Mouse (Mus musculus): ENCODE measurements around the gene Ypel2. TPM values are rescaled to one million over a fixed set of nuclear protein-coding genes. Genes with fewer than 3 reads are reported as not detected.

Ypel2 gene
- polyA plus RNA-seq, 1 experiment from 2014 or later: 2.4 TPM

- Histone ChIP-seq H3K4me1 (ENCODE audit: control insufficient read depth, low read depth, low read length) (no peaks in the 10 kb centered on the region), H3K36me3 (ENCODE audit: control insufficient read depth, insufficient read depth) (no peaks in the 10 kb centered on the region), H3K27me3 (ENCODE audit: control insufficient read depth, insufficient read depth, low read depth, low read length) (no peaks in the 10 kb centered on the region), H3K4me2 (ENCODE audit: low read depth, low read length) (no peak overlapping the region), H3K4me3 (ENCODE audit: low read depth, low read length) (no peak overlapping the region), H3K9me3 (replicated peaks; ENCODE audit: control insufficient read depth, low read length) (no peaks in the 10 kb centered on the region), H3K27ac (ENCODE audit: low read length) (no peak overlapping the region), H3K9ac (ENCODE audit: low read depth, low read length) (no peak overlapping the region)
- WGBS (ENCODE audit: insufficient replicate concordance): 60% methylated on average over 10 of the region's 10 CpGs
- no peak for ATAC-seq (ENCODE audit: low read depth)
Observed at GRCm38 (mm10) chr11:87002078-87002829, 8.7 kb upstream of the Ypel2 start.

GRCm38 (mm10) chr11:87001217-87001616 is 7.7 kb upstream of the Ypel2 start:
- no peak for ATAC-seq (ENCODE audit: low read depth)
- no peaks in the 10 kb centered on the region for H3K36me3 ChIP-seq (ENCODE audit: control insufficient read depth, insufficient read depth)
- 24% methylated on average over 8 of the region's 8 CpGs for WGBS (ENCODE audit: insufficient replicate concordance)

GRCm38 (mm10) chr11:86996266-86996665 is 2.8 kb upstream of the Ypel2 start:
- Histone ChIP-seq H3K27ac (ENCODE audit: low read length) (no peak overlapping the region), H3K9me3 (replicated peaks; ENCODE audit: control insufficient read depth, low read length) (no peaks in the 10 kb centered on the region), H3K4me2 (ENCODE audit: low read depth, low read length) (no peak overlapping the region), H3K9ac (ENCODE audit: low read depth, low read length) (no peak overlapping the region), H3K4me3 (ENCODE audit: low read depth, low read length) (no peak overlapping the region), H3K36me3 (ENCODE audit: control insufficient read depth, insufficient read depth) (no peaks in the 10 kb centered on the region), H3K4me1 (ENCODE audit: control insufficient read depth, low read depth, low read length) (peaks cover 6% of the 10 kb centered on the region), H3K27me3 (ENCODE audit: control insufficient read depth, insufficient read depth, low read depth, low read length) (no peaks in the 10 kb centered on the region)
- no peak for ATAC-seq (ENCODE audit: low read depth)
- 65% methylated on average over 2 of the region's 2 CpGs for WGBS (ENCODE audit: insufficient replicate concordance)

More at GRCm38 (mm10) chr11:87001217-87001616, 7.7 kb upstream of the Ypel2 start:
- H3K4me3 ChIP-seq (ENCODE audit: low read depth, low read length): no peak overlapping the region
- H3K27ac ChIP-seq (ENCODE audit: low read length): no peak overlapping the region
- no peak overlapping the region for H3K9ac ChIP-seq (ENCODE audit: low read depth, low read length)
- H3K9me3 ChIP-seq (replicated peaks; ENCODE audit: control insufficient read depth, low read length): no peaks in the 10 kb centered on the region
- H3K4me2 ChIP-seq (ENCODE audit: low read depth, low read length): no peak overlapping the region
- no peaks in the 10 kb centered on the region for H3K4me1 ChIP-seq (ENCODE audit: control insufficient read depth, low read depth, low read length)
- no peaks in the 10 kb centered on the region for H3K27me3 ChIP-seq (ENCODE audit: control insufficient read depth, insufficient read depth, low read depth, low read length)

- Histone ChIP-seq H3K4me2 (ENCODE audit: low read depth, low read length) (no peak overlapping the region), H3K9me3 (replicated peaks; ENCODE audit: control insufficient read depth, low read length) (no peaks in the 10 kb centered on the region), H3K9ac (ENCODE audit: low read depth, low read length) (no peak overlapping the region), H3K27ac (ENCODE audit: low read length) (no peak overlapping the region), H3K4me3 (ENCODE audit: low read depth, low read length) (no peak overlapping the region), H3K4me1 (ENCODE audit: control insufficient read depth, low read depth, low read length) (peaks cover 6% of the 10 kb centered on the region), H3K27me3 (ENCODE audit: control insufficient read depth, insufficient read depth, low read depth, low read length) (no peaks in the 10 kb centered on the region), H3K36me3 (ENCODE audit: control insufficient read depth, insufficient read depth) (no peaks in the 10 kb centered on the region)
- ATAC-seq (ENCODE audit: low read depth): no peak
- 30% methylated on average over 6 of the region's 6 CpGs for WGBS (ENCODE audit: insufficient replicate concordance)
Observed at GRCm38 (mm10) chr11:86995625-86996221, 2.2 kb upstream of the Ypel2 start.

- Histone ChIP-seq H3K4me3 (ENCODE audit: low read depth, low read length) (no peak overlapping the region), H3K4me1 (ENCODE audit: control insufficient read depth, low read depth, low read length) (peaks cover 6% of the 10 kb centered on the region), H3K36me3 (ENCODE audit: control insufficient read depth, insufficient read depth) (no peaks in the 10 kb centered on the region), H3K27ac (ENCODE audit: low read length) (no peak overlapping the region), H3K4me2 (ENCODE audit: low read depth, low read length) (no peak overlapping the region), H3K27me3 (ENCODE audit: control insufficient read depth, insufficient read depth, low read depth, low read length) (no peaks in the 10 kb centered on the region), H3K9me3 (replicated peaks; ENCODE audit: control insufficient read depth, low read length) (no peaks in the 10 kb centered on the region), H3K9ac (ENCODE audit: low read depth, low read length) (no peak overlapping the region)
- no peak for ATAC-seq (ENCODE audit: low read depth)
- WGBS (ENCODE audit: insufficient replicate concordance): 38% methylated on average over 10 of the region's 10 CpGs
Observed at GRCm38 (mm10) chr11:86994791-86995624, 1.5 kb upstream of the Ypel2 start.

GRCm38 (mm10) chr11:86994330-86994729 is 823 bp upstream of the Ypel2 start:
- WGBS (ENCODE audit: insufficient replicate concordance): 15% methylated on average over 6 of the region's 6 CpGs

GRCm38 (mm10) chr11:86992461-86992988 is 982 bp downstream of the Ypel2 start:
- Histone ChIP-seq H3K4me1 (ENCODE audit: control insufficient read depth, low read depth, low read length) (peaks cover 6% of the 10 kb centered on the region), H3K9ac (ENCODE audit: low read depth, low read length) (peak overlapping the region; percentile 69), H3K4me2 (ENCODE audit: low read depth, low read length) (peak overlapping the region; percentile 81), H3K27ac (ENCODE audit: low read length) (peak overlapping the region; percentile 73; the same call in 1 of the 2 replicates), H3K9me3 (replicated peaks; ENCODE audit: control insufficient read depth, low read length) (no peaks in the 10 kb centered on the region), H3K4me3 (ENCODE audit: low read depth, low read length) (peak overlapping the region; percentile 78), H3K27me3 (ENCODE audit: control insufficient read depth, insufficient read depth, low read depth, low read length) (no peaks in the 10 kb centered on the region), H3K36me3 (ENCODE audit: control insufficient read depth, insufficient read depth) (no peaks in the 10 kb centered on the region)
- ATAC-seq (ENCODE audit: low read depth): no peak
- 8% methylated on average over 13 of the region's 13 CpGs for WGBS (ENCODE audit: insufficient replicate concordance)

More at GRCm38 (mm10) chr11:86994330-86994729, 823 bp upstream of the Ypel2 start:
- Histone ChIP-seq H3K9me3 (replicated peaks; ENCODE audit: control insufficient read depth, low read length) (no peaks in the 10 kb centered on the region), H3K4me1 (ENCODE audit: control insufficient read depth, low read depth, low read length) (peaks cover 6% of the 10 kb centered on the region), H3K27ac (ENCODE audit: low read length) (peak overlapping the region; percentile 53), H3K9ac (ENCODE audit: low read depth, low read length) (no peak overlapping the region), H3K4me3 (ENCODE audit: low read depth, low read length) (peak overlapping the region; percentile 78), H3K27me3 (ENCODE audit: control insufficient read depth, insufficient read depth, low read depth, low read length) (no peaks in the 10 kb centered on the region), H3K36me3 (ENCODE audit: control insufficient read depth, insufficient read depth) (no peaks in the 10 kb centered on the region), H3K4me2 (ENCODE audit: low read depth, low read length) (peak overlapping the region; percentile 81)
- no peak for ATAC-seq (ENCODE audit: low read depth)

GRCm38 (mm10) chr11:86991241-86991640 is 2.3 kb downstream of the Ypel2 start:
- 64% methylated on average over 4 of the region's 4 CpGs for WGBS (ENCODE audit: insufficient replicate concordance)
- H3K9me3 ChIP-seq (replicated peaks; ENCODE audit: control insufficient read depth, low read length): no peaks in the 10 kb centered on the region
- no peak overlapping the region for H3K27ac ChIP-seq (ENCODE audit: low read length)
- H3K4me2 ChIP-seq (ENCODE audit: low read depth, low read length): no peak overlapping the region
- H3K36me3 ChIP-seq (ENCODE audit: control insufficient read depth, insufficient read depth): no peaks in the 10 kb centered on the region
- no peak for ATAC-seq (ENCODE audit: low read depth)
- H3K4me1 ChIP-seq (ENCODE audit: control insufficient read depth, low read depth, low read length): peaks cover 6% of the 10 kb centered on the region
- no peak overlapping the region for H3K4me3 ChIP-seq (ENCODE audit: low read depth, low read length)
- no peak overlapping the region for H3K9ac ChIP-seq (ENCODE audit: low read depth, low read length)
- no peaks in the 10 kb centered on the region for H3K27me3 ChIP-seq (ENCODE audit: control insufficient read depth, insufficient read depth, low read depth, low read length)
